Mouse (Mus musculus): ENCODE measurements at regions not wholly inside any gene's neighbourhood (a gene's known extent, or its start where the extent isn't known, plus 50 kb on each side); places are given as distances from the start of the nearest gene placed in this dataset.
"Not testable (repeated sequence)": the region's sequence is repeated elsewhere in the genome, so short reads cannot be mapped to it uniquely, and the experiment has no call there.

GRCm38 (mm10) chr8:37237306-37237705 is 243.9 kb downstream of the AI429214 start:
- no peak for DNase-seq (ENCODE audit: low read depth, low spot score)

- DNase-seq (ENCODE audit: low read depth, low spot score), result no peak
Observed at GRCm38 (mm10) chr8:37239354-37239753, 245.9 kb downstream of the AI429214 start.

GRCm38 (mm10) chr8:37251234-37251633 is 257.8 kb downstream of the AI429214 start:
- DNase-seq (ENCODE audit: low read depth, low spot score), result not testable (repeated sequence)

- no peak for DNase-seq (ENCODE audit: low read depth, low spot score)
Observed at GRCm38 (mm10) chr8:37291069-37291850, 297.9 kb downstream of the AI429214 start.

Data from 3T3-L1 (cell line).